Mouse (Mus musculus): ENCODE measurements at regions not wholly inside any gene's neighbourhood (a gene's known extent, or its start where the extent isn't known, plus 50 kb on each side); places are given as distances from the start of the nearest gene placed in this dataset.

- DNase-seq (ENCODE audit: low read depth, low spot score) = no peak
Measured at GRCm38 (mm10) chr6:100923070-100923469, 89.6 kb downstream of the Ppp4r2 start.

- DNase-seq (ENCODE audit: low read depth, low spot score) = no peak
Measured at GRCm38 (mm10) chr6:100923686-100924085, 90.3 kb downstream of the Ppp4r2 start.

GRCm38 (mm10) chr6:100928791-100929758, 95.7 kb downstream of the Ppp4r2 start:
- DNase-seq (ENCODE audit: low read depth, low spot score) = peak; percentile 58

GRCm38 (mm10) chr6:100929759-100930358, 96.4 kb downstream of the Ppp4r2 start:
- peak; percentile 71 for DNase-seq (ENCODE audit: low read depth, low spot score)

GRCm38 (mm10) chr6:100930706-100931105, 97.3 kb downstream of the Ppp4r2 start:
- DNase-seq (ENCODE audit: low read depth, low spot score) = no peak

GRCm38 (mm10) chr6:100934424-100934823, 101.0 kb downstream of the Ppp4r2 start:
- DNase-seq (ENCODE audit: low read depth, low spot score) = no peak

GRCm38 (mm10) chr6:100937802-100938201, 104.4 kb downstream of the Ppp4r2 start:
- no peak for DNase-seq (ENCODE audit: low read depth, low spot score)

GRCm38 (mm10) chr6:100938376-100938775, 105.0 kb downstream of the Ppp4r2 start:
- DNase-seq (ENCODE audit: low read depth, low spot score) = no peak

- peak; percentile 19 for DNase-seq (ENCODE audit: low read depth, low spot score)
Measured at GRCm38 (mm10) chr6:100939042-100939441, 105.6 kb downstream of the Ppp4r2 start.

- no peak for DNase-seq (ENCODE audit: low read depth, low spot score)
Measured at GRCm38 (mm10) chr6:100939766-100940165, 106.3 kb downstream of the Ppp4r2 start.

GRCm38 (mm10) chr6:100941686-100942085, 108.3 kb downstream of the Ppp4r2 start:
- no peak for DNase-seq (ENCODE audit: low read depth, low spot score)

- no peak for DNase-seq (ENCODE audit: low read depth, low spot score)
Measured at GRCm38 (mm10) chr6:100942956-100943355, 109.5 kb downstream of the Ppp4r2 start.

- no peak for DNase-seq (ENCODE audit: low read depth, low spot score)
Measured at GRCm38 (mm10) chr6:100945796-100946195, 112.4 kb downstream of the Ppp4r2 start.

GRCm38 (mm10) chr6:100948340-100948739, 114.9 kb downstream of the Ppp4r2 start:
- no peak for DNase-seq (ENCODE audit: low read depth, low spot score)

GRCm38 (mm10) chr6:100951646-100952045, 118.2 kb downstream of the Ppp4r2 start:
- DNase-seq (ENCODE audit: low read depth, low spot score) = no peak

- DNase-seq (ENCODE audit: low read depth, low spot score) = no peak
Measured at GRCm38 (mm10) chr6:100952470-100952869, 119.0 kb downstream of the Ppp4r2 start.

GRCm38 (mm10) chr6:100954563-100954962, 121.1 kb downstream of the Ppp4r2 start:
- no peak for DNase-seq (ENCODE audit: low read depth, low spot score)

GRCm38 (mm10) chr6:100966481-100966880, 133.1 kb downstream of the Ppp4r2 start:
- DNase-seq (ENCODE audit: low read depth, low spot score) = no peak

GRCm38 (mm10) chr6:100968080-100968856, 134.8 kb downstream of the Ppp4r2 start:
- DNase-seq (ENCODE audit: low read depth, low spot score) = peak; percentile 68

GRCm38 (mm10) chr6:100968960-100969359, 135.5 kb downstream of the Ppp4r2 start:
- no peak for DNase-seq (ENCODE audit: low read depth, low spot score)

- DNase-seq (ENCODE audit: low read depth, low spot score) = no peak
Measured at GRCm38 (mm10) chr6:100970810-100971447, 137.5 kb downstream of the Ppp4r2 start.
